Mouse (Mus musculus) testis, adult 2 months (tissue): ENCODE results near the gene Thnsl1. TPM values are rescaled to one million over a fixed set of nuclear protein-coding genes. Genes with fewer than 3 reads are reported as not detected.

ENCODE experiments used
- H3K27ac ChIP-seq: fragments of 200-500 bp; 2 replicates; pipeline ENCODE4 v1.5.1; 2012; ENCODE audit warnings: low read depth, low read length; ENCODE audit not compliant: control insufficient read depth, insufficient read depth
- H3K27me3 ChIP-seq: fragments of 200-500 bp; 2 replicates; pipeline ENCODE4 v1.6.1; 2012; ENCODE audit warnings: mild to moderate bottlenecking, low read length, moderate library complexity; ENCODE audit not compliant: control insufficient read depth, insufficient read depth
- H3K36me3 ChIP-seq: fragments of 200-500 bp; 2 replicates; pipeline ENCODE4 v1.6.1; 2012; ENCODE audit warnings: mild to moderate bottlenecking, low read length; ENCODE audit not compliant: control insufficient read depth, insufficient read depth
- H3K4me1 ChIP-seq: fragments of 200-500 bp; 2 replicates; pipeline ENCODE4 v1.6.1; 2012; ENCODE audit warnings: low read length; ENCODE audit not compliant: control insufficient read depth, insufficient read depth
- H3K4me3 ChIP-seq: fragments of 200-500 bp; 2 replicates; pipeline ENCODE4 v1.5.1; 2012; ENCODE audit warnings: low read depth, mild to moderate bottlenecking, low read length, moderate library complexity, mixed read lengths; ENCODE audit not compliant: control insufficient read depth
- CTCF ChIP-seq: fragments of 200-500 bp; IDR thresholded peaks from 2 replicates; pipeline ENCODE4 v1.5.1; 2012; ENCODE audit warnings: low read depth, mild to moderate bottlenecking, inconsistent platforms, low read length, moderate library complexity; ENCODE audit not compliant: control insufficient read depth, insufficient read depth, insufficient replicate concordance
- POLR2A ChIP-seq: fragments of 200-500 bp; IDR thresholded peaks from 2 replicates; pipeline ENCODE4 v1.6.1; 2012; ENCODE audit warnings: low read depth, mild to moderate bottlenecking, inconsistent platforms, low read length, moderate library complexity; ENCODE audit not compliant: control insufficient read depth
- polyA plus RNA-seq: library from polyadenylated mRNA; depleted of rRNA; stranded (reverse); fragments of >200 nt; gene quantifications from 2 replicates; pipeline ENCODE4 v1.2.3, GENCODE M21; 2012

The Thnsl1 gene
- polyA plus RNA-seq, 1 experiment: 20.6 TPM

DNA sequence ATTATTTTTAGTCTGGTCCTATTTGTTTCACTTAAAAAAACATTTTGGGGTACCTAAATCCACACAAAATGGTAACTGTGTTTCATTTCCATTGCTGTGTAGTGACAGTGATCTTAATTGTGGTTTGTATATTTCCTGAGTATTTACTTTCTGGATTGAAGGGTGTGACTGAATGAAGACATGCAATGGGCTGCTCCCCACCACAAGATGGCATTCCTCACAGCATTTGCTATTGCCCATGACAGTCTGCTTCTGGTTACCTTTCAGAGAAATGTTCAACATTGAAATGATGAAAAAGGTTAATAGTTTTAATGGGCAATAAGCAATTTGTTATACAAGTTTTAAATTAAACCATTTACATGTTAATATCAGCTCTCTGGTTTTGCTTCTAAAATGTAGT is 8.8 kb downstream of the Thnsl1 start:
- H3K27me3 ChIP-seq: no peaks in the 10 kb centered on the region
- TF ChIP-seq POLR2A: no peak
- no peak for TF ChIP-seq CTCF
- H3K27ac ChIP-seq: no peak overlapping the region
- H3K4me1 ChIP-seq: no peaks in the 10 kb centered on the region
- H3K4me3 ChIP-seq: no peak overlapping the region
- peaks cover 3% of the 10 kb centered on the region for H3K36me3 ChIP-seq

DNA sequence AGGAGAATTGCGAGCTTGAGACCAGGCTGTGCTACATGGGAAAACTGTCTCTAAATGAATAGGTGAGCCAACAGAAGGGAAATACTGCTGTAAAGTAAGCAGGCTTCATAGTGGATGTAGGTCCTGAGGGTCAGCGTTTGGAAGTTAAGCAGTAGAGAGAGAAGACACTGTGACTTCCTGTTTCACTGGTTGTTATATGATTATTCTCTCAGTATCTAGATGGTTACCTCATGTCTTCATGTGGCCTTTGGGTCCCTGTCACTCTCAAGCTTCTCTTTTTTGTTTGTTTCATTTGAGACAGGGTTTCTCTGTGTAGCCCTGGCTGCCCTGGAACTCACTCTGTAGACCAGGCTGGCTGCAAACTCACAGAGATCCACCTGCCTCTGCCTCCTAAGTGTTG is 9.8 kb downstream of the Thnsl1 start:
- TF ChIP-seq CTCF: no peak
- no peak for TF ChIP-seq POLR2A

DNA sequence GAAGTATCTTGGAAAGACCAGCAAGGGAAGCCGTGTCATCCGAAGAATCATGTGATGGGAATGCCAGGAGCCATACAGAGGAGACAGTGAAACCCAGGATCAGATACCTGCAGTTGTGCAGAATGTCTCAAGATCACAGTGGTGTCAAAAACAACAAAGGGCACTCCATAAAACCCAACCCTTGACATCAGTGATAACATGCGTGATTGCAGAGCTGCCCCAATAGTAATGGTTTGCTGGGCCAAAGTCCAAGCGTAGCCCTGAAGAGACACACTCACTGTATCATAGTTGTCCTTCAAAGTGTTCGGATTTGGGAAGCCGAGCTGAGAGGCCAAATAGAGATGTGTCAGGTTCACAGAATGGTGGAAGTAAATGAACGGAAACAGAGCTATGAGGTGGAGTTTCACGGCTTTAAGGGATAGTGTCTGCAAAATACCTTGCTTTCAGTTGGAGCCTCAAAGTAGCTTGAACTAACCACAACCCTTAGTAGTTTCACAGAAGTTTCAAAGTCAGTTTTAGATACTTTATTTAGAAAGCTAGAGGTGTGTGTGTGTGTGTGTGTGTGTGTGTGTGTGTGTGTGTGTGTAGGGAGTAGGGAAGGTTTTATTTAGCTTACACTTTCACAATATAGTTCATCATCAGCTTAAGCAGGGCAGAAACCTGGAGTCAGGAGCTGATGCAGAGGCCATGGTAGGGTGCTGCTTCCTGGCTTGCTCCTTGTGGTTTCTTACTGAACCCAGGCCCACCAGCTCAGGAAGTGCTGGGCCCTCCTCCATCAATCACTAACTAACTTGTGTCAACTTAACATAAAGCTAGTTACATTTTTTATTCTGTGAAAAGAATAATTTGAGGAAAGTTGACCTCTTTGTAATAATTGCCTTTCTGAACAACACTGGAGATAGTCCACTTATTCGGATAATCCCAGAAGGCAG is 17.2 kb downstream of the Thnsl1 start:
- H3K36me3 ChIP-seq: no peaks in the 10 kb centered on the region
- no peaks in the 10 kb centered on the region for H3K27me3 ChIP-seq
- no peak overlapping the region for H3K4me3 ChIP-seq
- H3K27ac ChIP-seq: no peak overlapping the region
- no peaks in the 10 kb centered on the region for H3K4me1 ChIP-seq
- TF ChIP-seq CTCF (no peak), POLR2A (no peak)

More for the DNA sequence above, 9.8 kb downstream of the Thnsl1 start:
- Histone ChIP-seq H3K36me3 (peaks cover 3% of the 10 kb centered on the region), H3K27ac (no peak overlapping the region), H3K4me1 (no peaks in the 10 kb centered on the region), H3K27me3 (no peaks in the 10 kb centered on the region), H3K4me3 (no peak overlapping the region)

DNA sequence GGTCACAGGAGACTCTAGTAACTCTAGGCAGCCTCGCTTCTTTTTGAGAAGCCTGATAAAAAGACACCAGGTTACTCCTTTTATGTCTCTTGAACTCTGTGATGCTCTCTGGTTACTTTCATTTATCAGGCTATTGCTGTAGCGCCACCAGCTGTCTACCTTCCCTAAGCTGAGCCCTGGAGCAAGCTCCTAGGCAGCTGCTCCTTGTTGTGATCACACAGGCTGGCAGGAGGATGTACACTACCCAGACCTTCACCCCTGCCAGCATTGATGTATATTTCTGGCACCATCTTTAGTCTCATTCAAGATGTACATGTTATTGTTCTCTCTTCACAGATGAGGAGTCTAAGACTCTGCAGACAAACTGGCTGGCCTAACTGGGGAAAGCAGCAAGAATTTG is 24.8 kb downstream of the Thnsl1 start:
- no peak for TF ChIP-seq CTCF
- TF ChIP-seq POLR2A: no peak
- H3K27me3 ChIP-seq: no peaks in the 10 kb centered on the region
- no peak overlapping the region for H3K4me3 ChIP-seq
- no peaks in the 10 kb centered on the region for H3K36me3 ChIP-seq
- no peaks in the 10 kb centered on the region for H3K4me1 ChIP-seq
- H3K27ac ChIP-seq: no peak overlapping the region

DNA sequence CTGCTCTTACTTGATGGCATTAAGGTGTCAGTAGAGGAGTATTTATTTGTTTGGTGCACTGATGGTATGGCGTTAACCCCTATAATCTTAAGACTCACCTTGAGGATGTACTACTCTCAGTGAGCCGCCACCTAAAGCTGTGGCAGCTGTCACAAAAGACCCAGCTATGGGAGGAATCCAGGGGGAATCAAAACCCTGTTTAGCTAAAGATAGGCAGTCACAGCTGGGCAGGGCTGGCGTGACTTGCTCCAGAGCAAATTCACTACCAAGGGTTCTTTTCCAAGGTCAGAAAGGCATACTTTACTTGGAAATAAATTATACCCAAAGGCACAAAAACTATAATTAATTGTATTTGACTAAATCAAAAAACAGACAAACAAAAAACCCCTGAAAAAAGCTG is 25.6 kb downstream of the Thnsl1 start:
- no peak overlapping the region for H3K4me3 ChIP-seq
- no peaks in the 10 kb centered on the region for H3K4me1 ChIP-seq
- no peaks in the 10 kb centered on the region for H3K27me3 ChIP-seq
- TF ChIP-seq CTCF (no peak), POLR2A (no peak)
- H3K36me3 ChIP-seq: no peaks in the 10 kb centered on the region
- no peak overlapping the region for H3K27ac ChIP-seq

DNA sequence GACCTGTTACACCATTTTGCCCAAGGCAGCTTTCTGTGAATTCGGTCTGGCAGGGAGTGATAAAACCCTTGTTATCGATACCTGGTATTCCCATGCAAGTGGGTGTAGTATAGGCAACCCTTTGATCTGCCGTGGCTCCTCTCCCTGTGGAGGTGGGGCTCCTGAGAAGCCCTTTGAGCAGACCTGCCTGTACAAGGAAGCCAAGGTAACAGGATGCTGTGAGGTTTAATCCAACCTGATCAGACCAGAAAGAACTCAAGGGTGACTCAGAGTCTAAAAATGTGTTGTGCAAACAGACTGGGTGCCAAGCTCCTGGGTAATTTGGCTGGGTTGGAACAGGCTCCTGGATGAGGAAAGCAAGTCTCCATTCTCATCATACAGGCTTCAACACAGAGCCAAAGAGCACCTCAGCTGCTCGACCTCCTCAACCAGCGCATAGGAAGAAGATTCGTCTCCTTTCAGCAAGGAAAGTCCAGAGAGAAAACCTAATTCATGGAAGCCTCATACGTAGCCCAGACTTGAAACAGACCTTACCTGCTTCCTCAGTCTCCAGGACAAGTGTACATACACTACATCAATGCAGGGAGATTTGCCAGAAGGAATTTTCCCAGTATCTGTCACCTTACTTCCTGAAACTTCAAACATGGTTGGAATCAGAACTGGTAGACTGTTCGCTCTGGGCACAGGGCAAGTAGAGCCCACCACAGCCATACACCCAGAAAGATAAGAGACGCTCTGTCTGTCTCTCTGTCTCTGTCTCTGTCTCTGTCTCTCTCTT is 29.5 kb downstream of the Thnsl1 start:
- Histone ChIP-seq H3K4me3 (no peak overlapping the region), H3K27ac (no peak overlapping the region), H3K4me1 (no peaks in the 10 kb centered on the region), H3K27me3 (no peaks in the 10 kb centered on the region), H3K36me3 (no peaks in the 10 kb centered on the region)
- TF ChIP-seq POLR2A (no peak), CTCF (no peak)

DNA sequence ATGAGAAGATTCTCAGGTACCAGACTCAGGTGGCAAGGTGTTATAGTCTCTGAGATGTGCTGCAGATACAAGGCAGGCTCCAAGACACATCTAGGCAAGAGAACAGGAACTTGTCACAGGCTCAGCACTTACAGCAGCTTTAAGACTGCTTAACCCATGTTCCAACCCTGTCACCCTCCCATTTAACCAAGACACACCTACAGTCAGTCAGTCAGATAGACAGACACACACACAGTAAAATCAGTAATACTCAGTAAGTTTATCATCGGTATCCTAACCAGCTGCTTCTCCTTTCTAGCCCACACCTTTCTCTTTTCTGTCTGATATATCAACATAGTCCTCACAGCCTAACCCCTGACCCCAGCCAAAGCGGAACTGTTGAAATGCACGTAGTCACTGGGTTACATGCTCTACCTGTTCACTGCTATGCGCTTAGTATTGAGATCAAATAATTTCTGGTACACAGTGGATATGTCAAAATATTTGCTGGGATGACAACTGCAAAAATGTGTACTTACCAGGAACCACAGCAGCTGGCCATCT is 30.4 kb downstream of the Thnsl1 start:
- Histone ChIP-seq H3K27me3 (no peaks in the 10 kb centered on the region), H3K27ac (no peak overlapping the region), H3K36me3 (no peaks in the 10 kb centered on the region), H3K4me3 (no peak overlapping the region), H3K4me1 (no peaks in the 10 kb centered on the region)
- TF ChIP-seq POLR2A (no peak), CTCF (no peak)
